Mouse (Mus musculus) intestine, postnatal 0 days (tissue): ENCODE results near the gene Taf5l. TPM values are rescaled to one million over a fixed set of nuclear protein-coding genes. Genes with fewer than 3 reads are reported as not detected.
"Not testable (repeated sequence)": the region's sequence is repeated elsewhere in the genome, so short reads cannot be mapped to it uniquely, and the experiment has no call there.

Source experiments
- ATAC-seq: fragments of 200-750 bp; cut with Nextera tagmentation; 2 replicates; pipeline ENCODE4 v1.8.0; 2017; ENCODE audit warnings: mild to moderate bottlenecking, moderate TSS enrichment, moderate library complexity
- H3K27ac ChIP-seq: fragments of 300-500 bp; sonication (generic); 2 replicates; pipeline ENCODE4 v1.5.1; 2014; ENCODE audit warnings: mild to moderate bottlenecking, low read depth, low read length, moderate library complexity
- H3K27me3 ChIP-seq: fragments of 300-500 bp; sonication (generic); replicated peaks from 2 replicates; pipeline ENCODE4 v1.6.1; 2014; ENCODE audit warnings: low read length, mixed read lengths; ENCODE audit not compliant: control insufficient read depth, insufficient read depth
- H3K36me3 ChIP-seq: fragments of 300-500 bp; sonication (generic); 2 replicates; pipeline ENCODE4 v1.6.1; 2014; ENCODE audit warnings: mild to moderate bottlenecking, moderate library complexity; ENCODE audit not compliant: control insufficient read depth, insufficient read depth
- H3K4me1 ChIP-seq: fragments of 300-500 bp; sonication (generic); replicated peaks from 2 replicates; pipeline ENCODE4 v1.6.1; 2014; ENCODE audit warnings: antibody characterized with exemption, low read length, mixed read lengths; ENCODE audit not compliant: control insufficient read depth, insufficient read depth
- H3K4me2 ChIP-seq: fragments of 300-500 bp; sonication (generic); replicated peaks from 2 replicates; pipeline ENCODE4 v1.6.1; 2014; ENCODE audit warnings: low read depth, mild to moderate bottlenecking, moderate library complexity
- H3K4me3 ChIP-seq: fragments of 300-500 bp; sonication (generic); 2 replicates; pipeline ENCODE4 v1.5.1; 2014; ENCODE audit warnings: low read depth, low read length
- H3K9ac ChIP-seq: fragments of 300-500 bp; sonication (generic); 2 replicates; pipeline ENCODE4 v1.6.1; 2014; ENCODE audit warnings: mild to moderate bottlenecking, low read depth, low read length
- H3K9me3 ChIP-seq: fragments of 300-500 bp; sonication (generic); 2 replicates; pipeline ENCODE4 v1.6.1; 2016; ENCODE audit warnings: mixed run types; ENCODE audit not compliant: control insufficient read depth
- CTCF ChIP-seq: sonication (generic); IDR thresholded peaks from 2 replicates; pipeline ENCODE4 v1.5.1; 2016; ENCODE audit warnings: low read depth, mild to moderate bottlenecking, control low read depth, antibody characterized with exemption, moderate library complexity
- WGBS: fragments of 180-500 bp; shearing (Covaris S2); extraction: QIAGEN DNeasy Blood & Tissue Kit; methylation state at CpG from one replicate; pipeline ENCODE4 v1.1.7; 2014; 5-methylcytosine and 5-hydroxymethylcytosine counted together
- polyA plus RNA-seq: library from polyadenylated mRNA; unstranded; fragments of >200 nt; fragmentation: Nextera tagmentation; extraction: Ambion mirVana; gene quantifications from 2 replicates; pipeline ENCODE4 v1.2.1, GENCODE M21; 2015

Taf5l gene
- polyA plus RNA-seq, 1 experiment from 2014 or later, result 18.8 TPM

DNA sequence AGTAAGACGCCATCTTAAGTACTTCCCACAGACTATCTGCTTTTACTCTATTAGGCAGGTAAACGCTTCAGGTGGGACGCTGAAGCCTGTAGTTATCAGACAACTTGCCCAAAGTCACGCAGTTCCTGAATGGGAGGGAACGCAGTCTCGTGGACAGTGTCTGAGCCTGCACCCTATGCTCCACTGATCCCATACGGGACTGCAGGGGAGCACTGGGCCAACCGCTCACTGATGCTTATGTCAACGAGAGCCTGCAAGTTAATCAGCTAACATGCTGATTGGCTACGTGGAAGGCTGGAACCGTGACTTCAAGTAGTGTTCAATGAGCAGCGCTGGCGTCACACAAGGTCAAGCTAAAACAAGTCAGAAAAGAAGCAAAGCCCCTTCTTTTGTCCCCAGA, 1.4 kb downstream of the Taf5l start:
- Histone ChIP-seq H3K9ac (peak overlapping the region; percentile 88), H3K27ac (peak overlapping the region; percentile 60), H3K4me2 (peak overlapping the region; percentile 86), H3K4me1 (0 out of 2 replicates have a peak, but pooled peaks cover 18% of the 10 kb centered on the region), H3K27me3 (no peaks in the 10 kb centered on the region), H3K36me3 (no peaks in the 10 kb centered on the region; the same call in 1 of the 2 replicates), H3K9me3 (no peaks in the 10 kb centered on the region), H3K4me3 (peak overlapping the region; percentile 77)
- ATAC-seq, result peak; percentile 26; the same call in 1 of the 2 replicates
- TF ChIP-seq CTCF, result no peak
- WGBS, result 10% methylated on average over 13 of the region's 13 CpGs

- H3K36me3 ChIP-seq, result no peaks in the 10 kb centered on the region
- no peaks in the 10 kb centered on the region for H3K9me3 ChIP-seq
- peak; percentile 68 for ATAC-seq
- no peak overlapping the region for H3K9ac ChIP-seq
- 31% methylated on average over 3 of the region's 3 CpGs for WGBS
- H3K27ac ChIP-seq, result peak overlapping the region; percentile 68
- H3K27me3 ChIP-seq, result no peaks in the 10 kb centered on the region
- peak overlapping the region; percentile 32; the same call in 1 of the 2 replicates for H3K4me2 ChIP-seq
- no peak for TF ChIP-seq CTCF
- no peak overlapping the region for H3K4me3 ChIP-seq
- 0 out of 2 replicates have a peak, but pooled peaks cover 18% of the 10 kb centered on the region for H3K4me1 ChIP-seq
Observed at GRCm38 (mm10) chr8:124014751-124015150, 6.4 kb downstream of the Taf5l start.

GRCm38 (mm10) chr8:124014299-124014698, 6.9 kb downstream of the Taf5l start:
- 72% methylated on average over 7 of the region's 7 CpGs for WGBS
- peak overlapping the region; percentile 32; the same call in 1 of the 2 replicates for H3K4me2 ChIP-seq
- not testable (repeated sequence) for H3K36me3 ChIP-seq, H3K27me3 ChIP-seq, H3K9me3 ChIP-seq, H3K9ac ChIP-seq, H3K4me3 ChIP-seq
- ATAC-seq, result peak; percentile 48
- 0 out of 2 replicates have a peak, but pooled peaks cover 16% of the 10 kb centered on the region for H3K4me1 ChIP-seq
- H3K27ac ChIP-seq, result peak overlapping the region; percentile 68

DNA sequence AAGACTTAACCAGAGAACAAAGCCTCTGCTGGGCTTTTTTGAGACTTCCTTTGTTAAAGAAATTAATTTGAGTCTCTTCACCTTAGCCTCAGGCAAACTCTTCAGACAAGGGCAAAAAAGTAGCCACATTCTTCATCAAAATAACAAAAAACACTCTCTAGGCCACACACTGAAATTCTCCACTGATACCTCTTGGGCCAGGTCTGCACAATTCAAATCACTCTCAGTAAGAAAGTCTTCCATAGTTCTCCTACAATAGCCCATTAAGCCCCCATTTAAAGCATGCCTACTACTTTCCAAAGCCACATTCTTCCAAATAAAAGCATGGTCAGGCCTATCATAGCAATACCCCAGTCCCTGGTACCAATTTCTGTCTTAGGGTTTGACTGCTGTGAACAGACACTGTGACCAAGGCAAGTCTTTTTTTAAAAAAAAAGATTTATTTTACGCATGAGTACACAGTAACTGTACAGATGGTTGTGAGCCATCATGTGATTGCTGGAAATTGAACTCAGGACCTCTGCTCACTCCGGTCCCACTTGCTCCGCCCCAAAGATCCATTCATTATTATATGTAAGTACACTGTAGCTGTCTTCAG, 9.1 kb downstream of the Taf5l start:
- Histone ChIP-seq H3K4me1 (0 out of 2 replicates have a peak, but pooled peaks cover 10% of the 10 kb centered on the region), H3K4me3 (no peak overlapping the region), H3K36me3 (peaks cover 25% of the 10 kb centered on the region), H3K9me3 (no peaks in the 10 kb centered on the region), H3K27ac (no peak overlapping the region), H3K4me2 (no peak overlapping the region), H3K9ac (no peak overlapping the region), H3K27me3 (no peaks in the 10 kb centered on the region)
- no peak for TF ChIP-seq CTCF
- no peak for ATAC-seq
- 80% methylated on average over 3 of the region's 3 CpGs for WGBS

GRCm38 (mm10) chr8:124011580-124011979, 9.6 kb downstream of the Taf5l start:
- Histone ChIP-seq H3K9me3 (no peaks in the 10 kb centered on the region), H3K4me1 (0 out of 2 replicates have a peak, but pooled peaks cover 10% of the 10 kb centered on the region), H3K4me2 (no peak overlapping the region), H3K27ac (no peak overlapping the region), H3K36me3 (peaks cover 30% of the 10 kb centered on the region), H3K4me3 (no peak overlapping the region), H3K27me3 (no peaks in the 10 kb centered on the region), H3K9ac (no peak overlapping the region)
- TF ChIP-seq CTCF, result no peak
- WGBS, result 40% methylated on average over 3 of the region's 3 CpGs
- ATAC-seq, result no peak

- no peak for TF ChIP-seq CTCF
- WGBS, result 72% methylated on average over 6 of the region's 6 CpGs
- H3K36me3 ChIP-seq, result peaks cover 61% of the 10 kb centered on the region
Observed at GRCm38 (mm10) chr8:124007829-124008228, 13.4 kb downstream of the Taf5l start.

More at GRCm38 (mm10) chr8:124007829-124008228, 13.4 kb downstream of the Taf5l start:
- Histone ChIP-seq H3K9me3 (no peaks in the 10 kb centered on the region), H3K27me3 (no peaks in the 10 kb centered on the region), H3K4me2 (no peak overlapping the region), H3K27ac (no peak overlapping the region), H3K9ac (no peak overlapping the region), H3K4me1 (no peaks in the 10 kb centered on the region), H3K4me3 (no peak overlapping the region)
- no peak for ATAC-seq
